Mouse (Mus musculus): ENCODE results near the gene Acox1. TPM values are rescaled to one million over a fixed set of nuclear protein-coding genes. Genes with fewer than 3 reads are reported as not detected.

Gene Acox1
- 85.5 and 104 TPM in 2 replicates for polyA plus RNA-seq (2015; fragmentation: Nextera tagmentation; extraction: Ambion mirVana)

DNA sequence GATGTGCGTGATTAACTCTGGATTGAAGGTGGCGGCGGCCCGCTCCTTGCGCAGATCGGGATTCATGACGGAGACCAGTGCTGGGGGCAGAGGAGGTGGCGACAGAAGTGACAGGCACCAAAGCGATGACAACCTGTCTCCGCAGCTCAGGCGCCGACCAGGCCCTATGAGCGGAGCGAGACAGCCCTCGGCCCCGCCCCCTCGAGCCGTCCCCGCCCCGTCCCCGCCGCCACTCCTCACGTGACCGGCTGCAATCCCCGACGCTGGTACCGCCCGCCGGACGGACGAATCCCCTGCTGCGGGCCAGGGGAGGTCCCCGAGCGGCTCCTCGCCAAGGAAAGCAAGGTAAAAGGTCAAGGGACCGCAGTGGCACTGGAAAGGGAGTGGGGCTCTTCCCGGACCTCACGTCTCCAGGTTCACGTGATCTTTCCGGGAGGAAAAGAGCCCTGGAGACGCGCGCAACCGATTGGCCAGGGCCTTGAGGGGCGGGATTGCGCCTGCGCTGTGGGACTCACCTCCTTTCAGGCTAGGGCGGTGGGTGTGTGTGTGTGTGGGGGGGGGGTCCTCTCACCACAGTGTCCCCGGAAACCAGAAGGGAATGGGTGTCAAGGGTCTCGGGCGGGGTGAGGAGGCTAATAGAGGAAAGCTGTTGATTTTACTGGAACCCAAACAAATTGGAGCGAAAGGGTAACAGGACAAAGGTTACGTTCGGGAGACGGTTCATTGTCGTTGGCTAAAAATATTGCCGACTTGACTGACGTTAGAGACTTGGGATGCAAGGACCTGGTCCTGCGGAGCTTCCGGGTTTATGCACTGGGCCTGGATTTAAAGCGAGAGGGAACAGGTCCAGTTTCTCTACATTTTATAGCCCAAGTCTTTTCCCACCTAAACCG is at the start of gene Acox1, which contains the start of gene Ten1:
Gene Acox1 (minus strand): TSS at position 407 of the 893 bp plus-strand sequence.
Gene Ten1 (plus strand): TSS at position 217 of the 893 bp plus-strand sequence.
- peak within 1 kb of the TSS; percentile 78 for H3K4me3 ChIP-seq (ENCODE audit: low read length)
- no peaks in the 10 kb centered on the region for H3K9me3 ChIP-seq (ENCODE audit: control insufficient read depth, low read length)
- H3K9ac ChIP-seq (ENCODE audit: low read depth, low read length), result peak within 1 kb of the TSS; percentile 94
- ATAC-seq, result peak; percentile 96
- H3K4me2 ChIP-seq (ENCODE audit: low read depth, low read length), result peak within 1 kb of the TSS; percentile 61
- WGBS, result under 1% methylated on average over 62 of the region's 62 CpGs
- H3K36me3 ChIP-seq (ENCODE audit: control insufficient read depth, insufficient read depth, low read length), result no peaks in the 10 kb centered on the region
- H3K27me3 ChIP-seq (replicated peaks; ENCODE audit: control insufficient read depth, insufficient read depth, low read length), result no peaks in the 10 kb centered on the region
- H3K4me1 ChIP-seq (ENCODE audit: control insufficient read depth, insufficient read depth, low read length), result peaks cover 14% of the 10 kb centered on the region; the same call in 1 of the 2 replicates
- peak within 1 kb of the TSS; percentile 88 for H3K27ac ChIP-seq (ENCODE audit: low read length)

DNA sequence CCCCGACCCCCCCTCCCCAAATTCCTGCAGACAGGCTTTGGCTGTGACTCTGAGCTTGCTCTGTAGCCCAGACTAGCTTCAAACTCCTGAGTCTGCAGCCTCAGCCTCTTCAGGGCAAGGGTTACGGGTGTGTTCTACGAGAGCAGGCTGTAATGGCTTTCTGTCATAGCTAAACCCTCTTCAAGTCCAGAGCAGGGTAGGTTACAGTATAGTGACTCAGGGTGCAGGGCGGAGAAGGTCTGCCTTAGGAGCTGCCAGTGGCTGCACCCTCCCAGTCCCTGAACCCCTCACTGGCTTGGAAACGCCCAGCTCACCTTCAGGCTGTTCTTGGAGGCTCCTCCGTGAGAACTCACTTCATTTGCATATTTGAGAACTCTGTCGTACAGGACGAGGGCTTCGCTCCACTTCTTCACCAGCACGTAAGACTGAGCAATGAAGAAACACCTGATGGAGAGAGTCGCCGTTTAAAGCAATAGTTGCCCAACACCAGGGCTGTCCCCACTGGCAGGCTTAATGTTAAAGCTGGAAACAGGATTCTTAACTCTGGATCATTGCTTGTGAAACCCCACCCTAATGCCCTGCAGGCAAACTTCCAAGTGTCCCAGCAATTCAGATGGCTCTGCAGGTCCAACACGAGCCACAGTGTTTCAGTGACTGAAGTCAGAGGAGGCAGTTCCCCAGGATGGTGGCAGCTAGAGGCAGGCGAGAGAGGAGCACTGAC is 48.8 kb upstream of the Acox1 start:
- H3K4me3 ChIP-seq (ENCODE audit: low read length), result no peak overlapping the region
- no peaks in the 10 kb centered on the region for H3K9me3 ChIP-seq (ENCODE audit: control insufficient read depth, low read length)
- H3K36me3 ChIP-seq (ENCODE audit: control insufficient read depth, insufficient read depth, low read length), result peaks cover 44% of the 10 kb centered on the region
- no peak overlapping the region for H3K4me2 ChIP-seq (ENCODE audit: low read depth, low read length)
- peak overlapping the region; percentile 61 for H3K27ac ChIP-seq (ENCODE audit: low read length)
- no peaks in the 10 kb centered on the region for H3K27me3 ChIP-seq (replicated peaks; ENCODE audit: control insufficient read depth, insufficient read depth, low read length)
- H3K4me1 ChIP-seq (ENCODE audit: control insufficient read depth, insufficient read depth, low read length), result peaks cover 11% of the 10 kb centered on the region
- WGBS, result 62% methylated on average over 14 of the region's 14 CpGs
- 0 out of 2 replicates have a peak overlapping the region, but pooled peaks have one; percentile 35 for H3K9ac ChIP-seq (ENCODE audit: low read depth, low read length)
- ATAC-seq, result peak; percentile 84

DNA sequence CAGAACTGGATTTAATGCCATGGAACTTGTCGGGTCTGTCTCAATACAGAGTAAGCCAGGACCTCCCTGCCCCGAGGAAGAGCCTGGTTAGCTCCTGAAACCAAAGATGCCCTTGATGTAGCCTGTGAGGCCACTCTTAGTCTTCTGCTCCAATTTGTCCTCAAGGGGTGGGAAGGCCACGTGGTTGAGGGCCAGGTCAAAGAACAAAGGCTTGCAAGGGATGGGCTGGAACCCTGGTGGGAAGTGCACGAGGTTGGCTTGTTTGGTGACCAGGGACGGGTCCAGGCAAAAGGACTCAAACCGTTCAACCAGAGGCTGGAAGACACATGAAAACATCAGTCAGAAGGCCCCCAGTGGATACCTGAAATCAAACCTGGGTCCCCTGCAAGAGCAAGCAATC is 46.8 kb upstream of the Acox1 start:
- H3K27ac ChIP-seq (ENCODE audit: low read length), result no peak overlapping the region
- ATAC-seq, result no peak

DNA sequence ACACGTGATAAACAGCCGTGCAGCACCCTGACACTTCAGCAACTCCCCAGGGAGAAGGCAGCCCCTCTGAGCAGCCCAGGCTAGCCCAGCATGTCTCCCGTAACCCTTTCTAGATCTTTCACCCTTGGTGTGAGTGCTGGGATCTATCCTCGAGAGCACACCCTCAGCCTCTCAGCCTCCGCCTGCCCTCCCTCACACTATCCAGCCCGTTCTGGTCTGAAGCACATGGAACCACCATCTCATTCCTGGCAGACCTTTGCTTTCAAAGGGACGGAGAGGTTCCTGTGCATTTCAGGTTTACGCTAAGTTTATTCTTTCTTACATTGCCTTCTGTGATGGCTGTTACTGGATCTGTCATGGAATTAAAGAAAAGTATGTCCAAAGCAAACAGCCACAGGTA is 45.7 kb upstream of the Acox1 start:
- no peak overlapping the region for H3K4me2 ChIP-seq (ENCODE audit: low read depth, low read length)
- H3K4me3 ChIP-seq (ENCODE audit: low read length), result no peak overlapping the region
- ATAC-seq, result no peak
- WGBS, result 63% methylated on average over 8 of the region's 8 CpGs
- H3K9me3 ChIP-seq (ENCODE audit: control insufficient read depth, low read length), result no peaks in the 10 kb centered on the region
- no peak overlapping the region for H3K27ac ChIP-seq (ENCODE audit: low read length)
- no peak overlapping the region for H3K9ac ChIP-seq (ENCODE audit: low read depth, low read length)
- H3K4me1 ChIP-seq (ENCODE audit: control insufficient read depth, insufficient read depth, low read length), result peaks cover 26% of the 10 kb centered on the region
- H3K27me3 ChIP-seq (replicated peaks; ENCODE audit: control insufficient read depth, insufficient read depth, low read length), result no peaks in the 10 kb centered on the region
- peaks cover 23% of the 10 kb centered on the region; the same call in 1 of the 2 replicates for H3K36me3 ChIP-seq (ENCODE audit: control insufficient read depth, insufficient read depth, low read length)

More for the DNA sequence above, 46.8 kb upstream of the Acox1 start:
- WGBS, result 76% methylated on average over 6 of the region's 6 CpGs
- Histone ChIP-seq H3K36me3 (ENCODE audit: control insufficient read depth, insufficient read depth, low read length) (peaks cover 31% of the 10 kb centered on the region), H3K4me1 (ENCODE audit: control insufficient read depth, insufficient read depth, low read length) (peaks cover 26% of the 10 kb centered on the region), H3K27me3 (replicated peaks; ENCODE audit: control insufficient read depth, insufficient read depth, low read length) (no peaks in the 10 kb centered on the region), H3K4me2 (ENCODE audit: low read depth, low read length) (no peak overlapping the region), H3K9ac (ENCODE audit: low read depth, low read length) (no peak overlapping the region), H3K4me3 (ENCODE audit: low read length) (no peak overlapping the region), H3K9me3 (ENCODE audit: control insufficient read depth, low read length) (no peaks in the 10 kb centered on the region)

DNA sequence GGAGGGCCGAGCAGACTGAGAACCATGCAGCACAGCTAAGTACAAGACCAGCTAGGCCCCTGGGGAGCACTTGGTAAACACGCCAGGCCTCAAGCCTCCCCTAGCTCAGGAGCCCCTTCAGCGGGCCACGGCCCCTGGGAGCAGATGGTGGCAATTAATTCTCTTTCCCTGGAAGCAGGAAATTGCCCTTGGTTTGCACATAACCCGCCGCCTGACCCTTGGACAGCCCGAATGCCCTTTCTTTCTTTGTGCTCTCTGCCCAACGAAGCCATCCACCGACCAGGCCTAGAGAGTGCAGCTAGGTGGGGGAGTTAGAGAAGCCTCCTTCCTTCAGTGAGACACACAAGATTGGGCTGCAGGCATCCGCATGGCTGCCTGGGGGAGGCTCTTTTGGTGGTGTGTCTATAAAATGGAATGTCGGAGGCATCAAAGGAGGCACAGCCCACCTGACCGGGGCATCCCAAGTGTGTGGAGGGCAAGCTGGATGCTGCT is 42.9 kb upstream of the Acox1 start:
- 31% methylated on average over 12 of the region's 12 CpGs for WGBS
- peak; percentile 39 for ATAC-seq
- Histone ChIP-seq H3K27ac (ENCODE audit: low read length) (peak overlapping the region; percentile 69), H3K4me1 (ENCODE audit: control insufficient read depth, insufficient read depth, low read length) (peaks cover 24% of the 10 kb centered on the region), H3K9ac (ENCODE audit: low read depth, low read length) (peak overlapping the region; percentile 65), H3K9me3 (ENCODE audit: control insufficient read depth, low read length) (no peaks in the 10 kb centered on the region), H3K4me2 (ENCODE audit: low read depth, low read length) (0 out of 2 replicates have a peak overlapping the region, but pooled peaks have one; percentile 1), H3K27me3 (replicated peaks; ENCODE audit: control insufficient read depth, insufficient read depth, low read length) (no peaks in the 10 kb centered on the region), H3K4me3 (ENCODE audit: low read length) (no peak overlapping the region), H3K36me3 (ENCODE audit: control insufficient read depth, insufficient read depth, low read length) (peaks cover 13% of the 10 kb centered on the region; the same call in 1 of the 2 replicates)

DNA sequence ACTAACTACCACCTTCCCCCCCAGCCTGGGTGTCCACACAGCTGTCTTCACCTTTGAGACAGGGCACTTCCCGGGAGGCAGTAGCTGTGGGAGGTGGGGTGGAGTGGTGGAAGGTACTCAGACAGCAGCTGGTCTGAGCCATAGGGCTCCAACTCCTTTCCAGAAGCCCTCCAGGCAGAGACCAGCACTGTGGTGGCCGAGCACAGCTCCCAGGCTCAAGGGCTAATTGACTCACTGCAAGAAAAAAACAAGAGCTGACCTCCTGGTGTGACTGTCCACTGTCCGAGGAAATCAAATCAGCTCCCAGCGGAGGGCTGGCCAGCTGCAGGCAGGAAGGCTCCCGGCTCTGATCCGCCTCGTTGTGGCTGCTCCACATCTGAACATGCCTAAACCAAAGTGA is 41.0 kb upstream of the Acox1 start:
- Histone ChIP-seq H3K4me3 (ENCODE audit: low read length) (no peak overlapping the region), H3K27ac (ENCODE audit: low read length) (0 out of 2 replicates have a peak overlapping the region, but pooled peaks have one; percentile 11), H3K4me1 (ENCODE audit: control insufficient read depth, insufficient read depth, low read length) (peaks cover 24% of the 10 kb centered on the region), H3K36me3 (ENCODE audit: control insufficient read depth, insufficient read depth, low read length) (0 out of 2 replicates have a peak, but pooled peaks cover 4% of the 10 kb centered on the region), H3K9ac (ENCODE audit: low read depth, low read length) (no peak overlapping the region), H3K27me3 (replicated peaks; ENCODE audit: control insufficient read depth, insufficient read depth, low read length) (no peaks in the 10 kb centered on the region), H3K9me3 (ENCODE audit: control insufficient read depth, low read length) (no peaks in the 10 kb centered on the region), H3K4me2 (ENCODE audit: low read depth, low read length) (no peak overlapping the region)
- no peak for ATAC-seq
- WGBS, result 41% methylated on average over 7 of the region's 7 CpGs

DNA sequence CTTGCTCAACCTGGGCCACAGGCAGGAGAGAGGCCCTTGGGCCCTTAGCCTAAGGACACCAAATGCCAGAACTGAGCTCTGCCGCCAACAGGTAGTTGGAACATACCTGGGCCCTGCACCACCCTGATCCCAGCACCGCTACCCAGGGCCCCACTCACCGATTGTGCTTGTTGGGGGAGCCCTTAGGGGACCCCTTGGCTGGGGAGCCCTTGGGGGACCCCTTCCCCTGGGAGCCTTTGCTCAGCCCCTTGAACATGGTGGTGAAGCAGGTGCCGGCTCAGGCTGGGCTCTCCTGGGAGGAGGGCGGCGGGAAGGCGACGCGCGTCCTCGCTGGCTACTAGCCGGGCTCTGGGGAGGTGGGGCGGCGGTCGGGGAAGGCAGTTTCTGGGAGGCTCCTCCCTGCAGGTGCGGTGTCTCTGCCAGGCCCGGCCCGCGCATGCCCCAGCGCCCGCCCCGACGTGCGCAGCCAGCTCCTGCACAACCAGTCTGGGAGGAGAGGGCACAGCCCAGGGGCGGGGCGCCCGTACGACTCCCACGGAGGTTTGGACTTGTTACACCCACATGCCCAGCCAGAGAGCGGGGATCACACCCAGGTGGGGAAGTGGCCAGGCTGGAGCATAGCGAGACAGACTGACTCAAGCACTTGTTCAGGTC is 39.0 kb upstream of the Acox1 start, which contains the start of gene Evpl:
Gene Evpl (minus strand): TSS at position 336 of the 654 bp plus-strand sequence.
- WGBS, result 14% methylated on average over 31 of the region's 31 CpGs
- Histone ChIP-seq H3K4me1 (ENCODE audit: control insufficient read depth, insufficient read depth, low read length) (peaks cover 24% of the 10 kb centered on the region), H3K9me3 (ENCODE audit: control insufficient read depth, low read length) (no peaks in the 10 kb centered on the region), H3K9ac (ENCODE audit: low read depth, low read length) (peak within 1 kb of the TSS; percentile 70), H3K4me2 (ENCODE audit: low read depth, low read length) (peak within 1 kb of the TSS; percentile 57), H3K4me3 (ENCODE audit: low read length) (peak within 1 kb of the TSS; percentile 47), H3K27ac (ENCODE audit: low read length) (peak within 1 kb of the TSS; percentile 48), H3K27me3 (replicated peaks; ENCODE audit: control insufficient read depth, insufficient read depth, low read length) (no peaks in the 10 kb centered on the region), H3K36me3 (ENCODE audit: control insufficient read depth, insufficient read depth, low read length) (no peaks in the 10 kb centered on the region)
- peak; percentile 95 for ATAC-seq

DNA sequence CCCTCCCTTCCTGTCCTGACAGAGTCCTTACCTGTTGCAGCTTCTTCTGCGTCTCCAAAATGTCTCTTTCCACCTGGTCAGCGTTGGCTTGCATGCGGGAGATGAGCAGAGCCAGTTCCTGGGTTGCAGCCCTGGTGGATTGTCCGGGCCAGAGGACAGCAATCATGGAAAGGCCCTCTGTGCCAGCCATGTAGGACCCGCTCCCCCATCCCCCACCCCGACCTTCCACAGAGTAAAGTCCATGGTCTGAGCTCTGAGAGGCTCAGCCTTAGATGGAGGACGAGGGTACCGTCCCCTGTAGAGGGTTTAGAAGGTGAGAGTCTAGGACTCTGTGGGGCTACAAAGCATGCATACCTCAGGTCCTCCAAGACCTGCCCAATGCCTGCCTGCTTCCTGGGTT is 36.1 kb upstream of the Acox1 start:
- no peak overlapping the region for H3K27ac ChIP-seq (ENCODE audit: low read length)
- no peaks in the 10 kb centered on the region for H3K9me3 ChIP-seq (ENCODE audit: control insufficient read depth, low read length)
- H3K4me1 ChIP-seq (ENCODE audit: control insufficient read depth, insufficient read depth, low read length), result peaks cover 6% of the 10 kb centered on the region
- H3K27me3 ChIP-seq (replicated peaks; ENCODE audit: control insufficient read depth, insufficient read depth, low read length), result no peaks in the 10 kb centered on the region
- H3K9ac ChIP-seq (ENCODE audit: low read depth, low read length), result no peak overlapping the region
- no peak for ATAC-seq
- H3K36me3 ChIP-seq (ENCODE audit: control insufficient read depth, insufficient read depth, low read length), result no peaks in the 10 kb centered on the region
- WGBS, result 84% methylated on average over 8 of the region's 8 CpGs
- H3K4me3 ChIP-seq (ENCODE audit: low read length), result no peak overlapping the region
- H3K4me2 ChIP-seq (ENCODE audit: low read depth, low read length), result no peak overlapping the region
